Mouse (Mus musculus) lung, postnatal 0 days (tissue): ENCODE measurements at regions not wholly inside any gene's neighbourhood (a gene's known extent, or its start where the extent isn't known, plus 50 kb on each side); places are given as distances from the start of the nearest gene placed in this dataset.

Source experiments
- CTCF ChIP-seq: IDR thresholded peaks from 2 replicates; pipeline ENCODE4 v1.5.1; 2016; ENCODE audit warnings: antibody characterized with exemption, mild to moderate bottlenecking
- EP300 ChIP-seq: IDR thresholded peaks from 2 replicates; pipeline ENCODE4 v1.6.1; 2016; ENCODE audit warnings: antibody characterized with exemption, mild to moderate bottlenecking, control low read depth

GRCm38 (mm10) chr13:72783026-72783726 is 154.6 kb downstream of the Irx2 start:
- TF ChIP-seq CTCF: no peak
- TF ChIP-seq EP300: no peak
